Mouse (Mus musculus): ENCODE measurements around the gene Msmb. TPM values are rescaled to one million over a fixed set of nuclear protein-coding genes. Genes with fewer than 3 reads are reported as not detected.

The Msmb gene
- polyA plus RNA-seq, 1 experiment from 2014 or later = not detected

DNA sequence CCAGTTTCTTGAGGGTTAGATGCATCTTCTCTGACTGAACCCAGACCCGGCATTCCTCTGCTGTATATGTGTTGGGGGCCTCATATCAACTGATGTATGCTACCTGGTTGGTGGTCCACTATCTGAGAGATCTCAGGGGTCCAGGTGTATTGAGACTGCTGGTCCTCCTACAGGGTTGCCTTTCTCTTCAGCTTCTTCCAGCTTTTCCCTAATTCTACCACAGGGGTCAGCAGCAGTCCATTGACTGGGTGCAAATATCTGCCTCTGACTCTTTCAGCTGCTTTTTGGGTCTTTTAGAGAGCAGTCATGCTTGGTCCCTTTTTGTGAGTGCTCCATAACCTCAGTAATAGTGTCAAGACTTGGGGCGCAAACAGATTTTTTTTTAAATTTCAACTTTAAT lies 9.0 kb downstream of the Msmb start:
- Histone ChIP-seq H3K9me3 (replicated peaks) (no peaks in the 10 kb centered on the region), H3K27ac (replicated peaks) (no peak overlapping the region), H3K36me3 (no peaks in the 10 kb centered on the region), H3K27me3 (replicated peaks) (no peaks in the 10 kb centered on the region), H3K4me1 (no peaks in the 10 kb centered on the region), H3K4me2 (no peak overlapping the region), H3K4me3 (replicated peaks) (no peak overlapping the region), H3K9ac (replicated peaks) (no peak overlapping the region)
- ATAC-seq (ENCODE audit: low FRiP score) = no peak
- WGBS = 91% methylated on average over 2 of the region's 2 CpGs

DNA sequence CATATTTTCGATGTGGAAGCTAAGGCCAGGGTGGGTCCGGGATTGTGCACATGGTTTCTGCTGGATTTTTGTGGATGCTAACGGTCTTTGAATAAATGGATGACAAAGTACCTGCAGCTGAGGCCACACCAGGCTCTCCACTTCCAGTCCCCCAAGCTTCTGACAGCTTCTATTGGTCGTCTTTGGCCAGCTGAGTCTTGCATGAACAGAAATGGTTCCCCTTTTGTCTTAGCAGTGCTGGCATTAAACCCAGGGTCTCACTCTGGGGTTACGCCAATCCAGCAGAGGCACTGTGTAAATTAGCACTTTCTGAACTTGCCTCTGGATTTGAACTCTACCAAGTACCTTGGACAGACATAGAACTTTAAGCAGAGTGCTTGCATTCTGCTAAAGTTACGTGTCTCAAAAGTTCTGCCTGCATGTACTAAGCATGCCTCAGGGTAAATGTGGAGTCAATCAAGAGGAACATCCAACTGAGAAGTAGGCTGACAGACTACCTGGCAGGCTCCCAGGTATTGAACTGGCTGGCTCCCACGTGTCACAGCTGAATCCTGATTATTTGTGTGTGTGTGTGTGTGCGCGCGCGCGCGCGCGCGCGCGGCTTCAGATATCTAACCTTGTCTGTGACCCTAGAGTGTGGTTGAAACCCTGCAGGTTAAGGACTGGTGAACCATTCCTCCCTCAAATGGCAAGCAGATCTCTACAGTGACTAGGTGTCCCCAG lies 10.6 kb downstream of the Msmb start:
- Histone ChIP-seq H3K9me3 (replicated peaks) (no peaks in the 10 kb centered on the region), H3K4me3 (replicated peaks) (no peak overlapping the region), H3K4me1 (no peaks in the 10 kb centered on the region), H3K27ac (replicated peaks) (no peak overlapping the region), H3K36me3 (no peaks in the 10 kb centered on the region), H3K27me3 (replicated peaks) (no peaks in the 10 kb centered on the region), H3K9ac (replicated peaks) (no peak overlapping the region), H3K4me2 (no peak overlapping the region)
- WGBS = 90% methylated on average over 18 of the region's 18 CpGs
- no peak for ATAC-seq (ENCODE audit: low FRiP score)

DNA sequence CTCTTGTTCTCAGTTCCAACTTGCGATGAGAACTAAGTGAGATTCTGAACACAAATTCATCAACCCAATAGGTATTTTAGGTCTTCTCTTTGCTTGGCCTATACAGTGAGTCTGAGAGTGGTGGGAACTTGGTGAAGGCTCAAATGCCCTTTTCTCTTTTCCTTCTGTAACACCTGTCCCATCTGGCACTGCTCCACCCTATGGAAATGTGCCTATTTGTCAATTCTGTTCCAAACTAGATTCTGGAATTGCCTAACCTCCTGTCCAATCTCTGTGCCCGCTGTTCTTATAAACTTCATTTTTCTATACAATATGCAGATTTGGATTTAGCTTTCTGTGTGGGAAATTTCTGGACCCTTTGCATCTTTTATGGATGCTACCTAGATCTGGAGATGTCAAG lies 11.3 kb downstream of the Msmb start:
- WGBS = 94% methylated on average over 2 of the region's 2 CpGs
- no peak for ATAC-seq (ENCODE audit: low FRiP score)

DNA sequence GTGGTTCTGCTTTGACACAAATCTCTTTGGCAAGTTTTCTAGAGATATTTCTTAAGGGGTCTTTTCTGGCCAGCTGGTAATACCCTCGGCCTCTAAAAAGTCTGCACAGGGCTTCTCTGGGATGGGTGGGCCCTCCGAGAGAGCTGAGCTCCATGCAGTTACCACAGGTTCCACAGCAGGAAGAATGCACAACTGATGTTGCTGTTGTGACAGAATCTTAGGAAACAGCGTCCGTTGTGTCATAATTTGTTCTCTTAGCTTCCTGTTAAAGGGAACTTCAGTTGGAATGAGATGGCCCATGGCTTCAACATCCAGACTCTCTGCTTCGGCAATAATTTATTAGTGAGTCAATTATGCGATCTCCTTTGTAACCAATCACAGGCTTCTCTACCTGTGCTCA lies 12.9 kb downstream of the Msmb start:
- no peaks in the 10 kb centered on the region for H3K9me3 ChIP-seq (replicated peaks)
- no peaks in the 10 kb centered on the region for H3K36me3 ChIP-seq
- H3K4me2 ChIP-seq = no peak overlapping the region
- no peaks in the 10 kb centered on the region for H3K27me3 ChIP-seq (replicated peaks)
- H3K4me1 ChIP-seq = peaks cover 6% of the 10 kb centered on the region; the same call in 1 of the 2 replicates
- no peak overlapping the region for H3K4me3 ChIP-seq (replicated peaks)
- no peak overlapping the region for H3K9ac ChIP-seq (replicated peaks)
- ATAC-seq (ENCODE audit: low FRiP score) = no peak
- no peak overlapping the region for H3K27ac ChIP-seq (replicated peaks)
- WGBS = 93% methylated on average over 6 of the region's 6 CpGs

More for the DNA sequence above, 11.3 kb downstream of the Msmb start:
- no peaks in the 10 kb centered on the region for H3K27me3 ChIP-seq (replicated peaks)
- H3K4me1 ChIP-seq = no peaks in the 10 kb centered on the region
- H3K27ac ChIP-seq (replicated peaks) = no peak overlapping the region
- no peak overlapping the region for H3K4me3 ChIP-seq (replicated peaks)
- H3K9ac ChIP-seq (replicated peaks) = no peak overlapping the region
- H3K4me2 ChIP-seq = no peak overlapping the region
- no peaks in the 10 kb centered on the region for H3K9me3 ChIP-seq (replicated peaks)
- no peaks in the 10 kb centered on the region for H3K36me3 ChIP-seq

DNA sequence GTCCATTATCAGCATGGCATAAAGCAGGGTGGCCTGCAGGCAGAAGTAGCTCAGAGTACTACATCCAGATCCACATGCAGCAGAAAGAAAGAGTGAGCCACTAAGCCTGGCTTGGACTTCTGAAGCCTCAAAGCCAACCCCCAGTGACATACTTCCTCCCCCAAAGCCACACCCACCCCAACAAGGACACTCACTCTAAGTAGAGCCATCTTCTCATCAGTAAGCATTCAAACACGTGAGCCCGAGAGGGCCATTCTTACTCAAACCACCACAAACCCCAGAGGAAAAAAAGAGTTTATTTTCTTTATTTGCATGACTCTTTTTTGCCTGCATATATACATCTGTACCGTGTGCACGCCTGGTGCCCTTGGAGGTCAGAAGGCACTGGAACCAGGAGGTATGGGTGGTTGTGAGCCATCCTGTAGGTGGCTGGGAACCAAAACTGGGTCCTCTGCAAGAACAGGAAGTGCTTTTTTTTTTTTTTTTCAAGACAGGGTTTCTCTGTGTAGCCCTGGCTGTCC lies 17.4 kb downstream of the Msmb start:
- no peaks in the 10 kb centered on the region for H3K27me3 ChIP-seq (replicated peaks)
- no peaks in the 10 kb centered on the region for H3K36me3 ChIP-seq
- 41% methylated on average over 4 of the region's 4 CpGs for WGBS
- peak overlapping the region; percentile 94 for H3K4me3 ChIP-seq (replicated peaks)
- peak overlapping the region; percentile 92 for H3K4me2 ChIP-seq
- peak overlapping the region; percentile 89 for H3K27ac ChIP-seq (replicated peaks)
- H3K9ac ChIP-seq (replicated peaks) = peak overlapping the region; percentile 97
- peak; percentile 66; the same call in 1 of the 2 replicates for ATAC-seq (ENCODE audit: low FRiP score)
- H3K4me1 ChIP-seq = peaks cover 29% of the 10 kb centered on the region
- H3K9me3 ChIP-seq (replicated peaks) = no peaks in the 10 kb centered on the region

DNA sequence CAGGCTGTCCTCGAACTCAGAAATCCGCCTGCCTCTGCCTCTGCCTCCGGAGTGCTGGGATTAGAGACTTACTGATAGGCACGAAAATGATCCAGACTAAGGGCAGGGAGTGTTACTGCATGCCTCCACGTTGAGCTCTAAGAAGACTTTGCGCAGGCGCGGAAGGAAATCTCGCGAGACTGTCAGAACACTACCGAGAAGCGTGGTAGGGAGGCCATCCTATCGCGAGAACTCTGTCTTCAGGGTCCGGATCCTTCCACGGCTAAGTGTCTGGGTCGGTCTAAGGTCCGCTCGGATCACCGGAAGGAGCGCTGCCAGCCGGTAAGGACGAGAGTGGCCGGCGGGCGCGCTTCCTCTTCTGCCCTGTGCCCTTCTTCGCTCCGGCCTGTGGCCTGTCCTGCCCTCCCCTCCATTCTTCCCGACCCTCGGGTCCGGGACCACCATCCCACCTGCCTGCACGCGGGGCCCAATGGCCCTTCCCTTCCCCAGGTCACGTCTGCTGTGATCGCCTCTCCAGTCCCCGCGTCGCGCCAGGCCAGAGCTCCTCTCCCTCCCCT lies 17.9 kb downstream of the Msmb start, which contains the start of gene Ncoa4:
Gene Ncoa4, plus strand, starts transcription at position 176 of the 557 bp plus-strand sequence.
- Histone ChIP-seq H3K9ac (replicated peaks) (peak within 1 kb of the TSS; percentile 97), H3K4me2 (peak within 1 kb of the TSS; percentile 92), H3K4me3 (replicated peaks) (peak within 1 kb of the TSS; percentile 94), H3K27ac (replicated peaks) (peak within 1 kb of the TSS; percentile 89), H3K36me3 (no peaks in the 10 kb centered on the region), H3K9me3 (replicated peaks) (no peaks in the 10 kb centered on the region), H3K4me1 (peaks cover 30% of the 10 kb centered on the region), H3K27me3 (replicated peaks) (no peaks in the 10 kb centered on the region)
- ATAC-seq (ENCODE audit: low FRiP score) = peak; percentile 98
- WGBS = 0% methylated on average over 40 of the region's 40 CpGs

DNA sequence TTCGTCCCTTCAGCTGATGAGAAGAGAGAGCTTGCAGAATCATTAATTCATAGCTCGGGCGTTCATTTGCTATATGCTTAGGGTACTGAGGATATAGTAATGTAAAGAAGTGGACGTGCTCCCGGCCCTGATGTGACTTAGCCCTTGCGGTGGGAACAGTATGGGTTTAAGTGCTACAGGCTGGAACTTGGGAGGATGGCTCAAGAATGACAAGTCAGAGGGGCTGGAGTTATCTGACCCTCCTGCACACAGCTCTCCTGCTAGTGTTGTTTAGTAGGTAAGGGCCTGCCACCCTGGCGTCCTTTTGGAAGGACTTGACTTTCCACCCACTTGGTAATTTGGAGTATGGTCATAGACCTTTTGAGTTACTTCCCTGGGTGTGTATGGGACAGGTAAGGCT lies 18.7 kb downstream of the Msmb start:
- H3K36me3 ChIP-seq = no peaks in the 10 kb centered on the region
- WGBS = 34% methylated on average over 7 of the region's 7 CpGs
- peak overlapping the region; percentile 92 for H3K4me2 ChIP-seq
- H3K9ac ChIP-seq (replicated peaks) = peak overlapping the region; percentile 97
- no peak for ATAC-seq (ENCODE audit: low FRiP score)
- H3K4me1 ChIP-seq = peaks cover 38% of the 10 kb centered on the region
- H3K9me3 ChIP-seq (replicated peaks) = no peaks in the 10 kb centered on the region
- H3K27ac ChIP-seq (replicated peaks) = peak overlapping the region; percentile 89
- H3K4me3 ChIP-seq (replicated peaks) = peak overlapping the region; percentile 94
- H3K27me3 ChIP-seq (replicated peaks) = no peaks in the 10 kb centered on the region

DNA sequence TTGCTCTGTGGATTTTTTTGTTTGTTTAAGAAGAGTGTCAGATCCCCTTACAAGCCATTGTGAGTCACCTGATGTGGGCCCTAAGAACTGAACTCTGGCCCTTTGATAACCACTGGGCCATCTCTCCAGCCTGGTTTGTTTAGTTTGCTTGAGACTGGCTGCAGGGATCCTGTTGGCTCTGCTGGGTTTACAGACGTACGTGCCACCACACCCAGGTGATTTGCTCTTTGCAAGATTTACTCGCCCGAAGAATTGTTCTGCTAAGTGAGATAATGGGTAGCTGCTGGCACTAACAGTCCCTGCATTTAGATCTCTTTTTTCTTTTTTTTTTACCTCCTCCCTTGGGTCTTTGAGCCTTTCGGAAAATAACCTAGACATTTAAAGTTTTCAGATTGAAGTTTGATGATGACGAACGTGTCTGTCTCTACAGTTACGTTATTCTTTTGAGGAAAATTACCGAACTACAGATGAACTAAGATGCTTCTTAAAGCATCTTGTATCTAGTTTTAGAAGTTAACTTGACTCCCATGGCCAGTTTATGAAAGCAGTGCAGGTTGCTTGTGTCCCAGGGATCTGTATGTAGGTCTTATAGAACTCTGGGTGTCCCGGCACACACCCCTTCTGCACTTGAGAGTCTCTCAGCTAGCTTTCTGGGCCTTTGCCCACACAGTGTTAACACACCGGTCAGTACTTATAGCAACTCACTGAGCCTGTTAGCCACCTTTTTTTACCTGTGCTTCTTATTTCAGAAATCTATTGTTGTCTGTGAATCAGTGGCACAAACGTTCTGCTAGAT lies 19.5 kb downstream of the Msmb start:
- no peaks in the 10 kb centered on the region for H3K27me3 ChIP-seq (replicated peaks)
- ATAC-seq (ENCODE audit: low FRiP score) = no peak
- no peak overlapping the region for H3K27ac ChIP-seq (replicated peaks)
- H3K4me3 ChIP-seq (replicated peaks) = peak overlapping the region; percentile 94
- H3K4me2 ChIP-seq = peak overlapping the region; percentile 92
- peak overlapping the region; percentile 97; the same call in 1 of the 2 replicates for H3K9ac ChIP-seq (replicated peaks)
- peaks cover 44% of the 10 kb centered on the region for H3K4me1 ChIP-seq
- no peaks in the 10 kb centered on the region for H3K36me3 ChIP-seq
- 90% methylated on average over 12 of the region's 12 CpGs for WGBS
- H3K9me3 ChIP-seq (replicated peaks) = no peaks in the 10 kb centered on the region

DNA sequence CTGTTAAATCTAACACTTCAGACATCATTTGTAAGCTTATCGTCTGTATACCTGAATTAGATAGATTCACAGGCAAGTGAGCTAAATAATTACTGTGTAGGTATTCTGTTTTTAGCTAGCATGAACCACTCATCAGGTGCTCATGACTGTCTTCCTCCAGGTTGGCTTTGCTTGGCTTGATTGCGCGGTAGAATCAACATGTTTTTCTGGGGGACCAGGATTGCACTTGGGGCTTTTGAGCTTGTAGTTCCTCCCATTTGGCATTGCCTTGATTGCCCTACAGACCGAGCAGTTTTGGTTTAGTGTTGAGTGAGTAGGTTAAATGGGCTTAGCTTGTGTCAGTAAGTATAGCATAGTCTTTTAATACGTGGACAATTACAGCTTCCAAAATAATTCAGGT lies 20.4 kb downstream of the Msmb start:
- no peaks in the 10 kb centered on the region for H3K9me3 ChIP-seq (replicated peaks)
- peaks cover 45% of the 10 kb centered on the region for H3K4me1 ChIP-seq
- no peak overlapping the region for H3K4me2 ChIP-seq
- ATAC-seq (ENCODE audit: low FRiP score) = no peak
- no peak overlapping the region for H3K27ac ChIP-seq (replicated peaks)
- no peaks in the 10 kb centered on the region for H3K27me3 ChIP-seq (replicated peaks)
- no peak overlapping the region for H3K4me3 ChIP-seq (replicated peaks)
- no peak overlapping the region for H3K9ac ChIP-seq (replicated peaks)
- WGBS = 93% methylated on average over 5 of the region's 5 CpGs
- no peaks in the 10 kb centered on the region for H3K36me3 ChIP-seq

DNA sequence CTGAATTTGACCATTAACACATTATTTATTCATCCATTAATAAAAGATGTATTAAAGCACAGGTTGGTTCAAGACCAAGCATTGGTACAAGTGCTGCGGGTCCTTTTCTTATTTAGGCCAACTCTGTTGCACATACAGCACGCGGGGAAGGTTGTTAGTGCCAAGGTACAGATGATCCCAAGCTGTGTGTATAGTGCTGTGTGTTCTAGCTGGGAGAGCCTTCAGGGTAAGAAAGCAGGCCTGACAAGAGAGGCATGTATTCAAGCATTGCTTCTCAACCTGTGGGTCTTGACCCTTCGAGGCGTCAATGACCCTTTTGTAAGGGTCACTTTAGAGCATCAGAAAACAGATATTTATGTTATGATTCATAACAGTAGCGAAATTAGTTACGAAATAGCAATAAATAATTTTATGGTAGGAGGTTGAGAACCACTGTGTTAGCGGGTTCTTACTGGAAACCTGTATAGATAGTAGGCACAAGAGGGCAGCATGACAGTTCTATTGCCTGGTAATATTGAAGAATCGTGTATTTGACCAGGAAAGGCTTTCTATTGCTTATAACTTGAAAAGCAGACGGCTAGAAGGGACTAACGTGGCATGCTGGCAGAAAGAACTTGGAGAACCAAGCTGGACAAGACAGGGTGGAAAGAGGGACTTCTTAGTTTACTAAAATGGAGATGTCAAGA lies 21.5 kb downstream of the Msmb start:
- H3K27ac ChIP-seq (replicated peaks) = no peak overlapping the region
- no peak overlapping the region for H3K9ac ChIP-seq (replicated peaks)
- no peak overlapping the region for H3K4me3 ChIP-seq (replicated peaks)
- H3K27me3 ChIP-seq (replicated peaks) = no peaks in the 10 kb centered on the region
- no peak overlapping the region for H3K4me2 ChIP-seq
- WGBS = 93% methylated on average over 11 of the region's 11 CpGs
- peaks cover 45% of the 10 kb centered on the region for H3K4me1 ChIP-seq
- no peaks in the 10 kb centered on the region for H3K9me3 ChIP-seq (replicated peaks)
- H3K36me3 ChIP-seq = no peaks in the 10 kb centered on the region
- no peak for ATAC-seq (ENCODE audit: low FRiP score)
